Mouse (Mus musculus): ENCODE results near the gene Vmn1r26. TPM values are rescaled to one million over a fixed set of nuclear protein-coding genes. Genes with fewer than 3 reads are reported as not detected.
"Not testable (repeated sequence)": the region's sequence is repeated elsewhere in the genome, so short reads cannot be mapped to it uniquely, and the experiment has no call there.

Gene Vmn1r26
- total RNA-seq (2014; fragmentation: Nextera tagmentation) (not detected in 2 replicates), total RNA-seq (2017) (not detected in 2 replicates)

GRCm38 (mm10) chr6:58015059-58015458, at the start of gene Vmn1r26:
Gene Vmn1r26, minus strand, starts transcription at chr6:58015159.
- ATAC-seq (replicated peaks; ENCODE audit: low FRiP score, low TSS enrichment, poor library complexity, severe bottlenecking): no peak

GRCm38 (mm10) chr6:58044025-58044424, 29.1 kb upstream of the Vmn1r26 start:
- ATAC-seq (replicated peaks; ENCODE audit: low FRiP score, low TSS enrichment, poor library complexity, severe bottlenecking): no peak

- not testable (repeated sequence) for ATAC-seq (replicated peaks; ENCODE audit: low FRiP score, low TSS enrichment, poor library complexity, severe bottlenecking)
Observed at GRCm38 (mm10) chr6:58017478-58017877, 2.5 kb upstream of the Vmn1r26 start.

- no peak for ATAC-seq (replicated peaks; ENCODE audit: low FRiP score, low TSS enrichment, poor library complexity, severe bottlenecking)
Observed at GRCm38 (mm10) chr6:57980710-57981109, 34.2 kb downstream of the Vmn1r26 start, which contains the start of gene Vmn1r25. Gene Vmn1r25, minus strand, starts transcription at chr6:57980810.

- ATAC-seq (replicated peaks; ENCODE audit: low FRiP score, low TSS enrichment, poor library complexity, severe bottlenecking): not testable (repeated sequence)
Observed at GRCm38 (mm10) chr6:57961403-57961802, 53.6 kb downstream of the Vmn1r26 start, which contains the start of gene Vmn1r24. Gene Vmn1r24, minus strand, starts transcription at chr6:57961503.

Other genes starting within 250 kb of the Vmn1r26 start
- 22.6 and 23.6 TPM in 2 replicates for gene Vopp1, start 190.0 kb downstream of the Vmn1r26 start, total RNA-seq (2014; fragmentation: Nextera tagmentation)
- 28.2 and 30.6 TPM in 2 replicates for gene Vopp1, start 190.0 kb downstream of the Vmn1r26 start, total RNA-seq (2017)
- not detected in 2 replicates for gene Vmn1r21, start 164.8 kb downstream of the Vmn1r26 start, total RNA-seq (2014; fragmentation: Nextera tagmentation)
- not detected in 2 replicates for gene Vmn1r21, start 164.8 kb downstream of the Vmn1r26 start, total RNA-seq (2017)
- gene Vmn1r22, start 107.1 kb downstream of the Vmn1r26 start, total RNA-seq (2014; fragmentation: Nextera tagmentation): not detected in 2 replicates
- gene Vmn1r22, start 107.1 kb downstream of the Vmn1r26 start, total RNA-seq (2017): not detected in 2 replicates
- not detected in 2 replicates for gene Vmn1r23, start 88.3 kb downstream of the Vmn1r26 start, total RNA-seq (2014; fragmentation: Nextera tagmentation)
- gene Vmn1r23, start 88.3 kb downstream of the Vmn1r26 start, total RNA-seq (2017): not detected in 2 replicates
- gene Vmn1r24, start 53.7 kb downstream of the Vmn1r26 start, total RNA-seq (2014; fragmentation: Nextera tagmentation): not detected in 2 replicates
- gene Vmn1r24, start 53.7 kb downstream of the Vmn1r26 start, total RNA-seq (2017): not detected in 2 replicates
- not detected in 2 replicates for gene Vmn1r25, start 34.3 kb downstream of the Vmn1r26 start, total RNA-seq (2014; fragmentation: Nextera tagmentation)
- not detected in 2 replicates for gene Vmn1r25, start 34.3 kb downstream of the Vmn1r26 start, total RNA-seq (2017)
- gene Vmn1r27, start 203.7 kb upstream of the Vmn1r26 start, total RNA-seq (2014; fragmentation: Nextera tagmentation): not detected in 2 replicates
- not detected in 2 replicates for gene Vmn1r27, start 203.7 kb upstream of the Vmn1r26 start, total RNA-seq (2017)
- not detected in 2 replicates for gene Vmn1r28, start 246.9 kb upstream of the Vmn1r26 start, total RNA-seq (2014; fragmentation: Nextera tagmentation)
- gene Vmn1r28, start 246.9 kb upstream of the Vmn1r26 start, total RNA-seq (2017): not detected in 2 replicates